Mouse (Mus musculus) MEL (cell line): ENCODE data around the gene Gpd1l. TPM values are rescaled to one million over a fixed set of nuclear protein-coding genes. Genes with fewer than 3 reads are reported as not detected.

Experiments
- DNase-seq: peaks from one replicate; pipeline ENCODE4 v3.0.0; 2011; ENCODE audit warnings: low read depth, low spot score
- H3K27ac ChIP-seq: 2 replicates; pipeline ENCODE4 v1.5.1; 2012; ENCODE audit warnings: low read depth, mild to moderate bottlenecking, control low read depth, low read length, moderate library complexity; ENCODE audit not compliant: control insufficient read depth
- H3K27me3 ChIP-seq, 2 experiments: fragments of 150-350 bp in 1 of 2; sonication (generic) in 1 of 2; 2 replicates each; pipeline ENCODE4 v1.6.1; 2012; ENCODE audit warnings: low read length in 2 of 2, mild to moderate bottlenecking in 2 of 2, improper control_type of control experiment in 1 of 2, moderate library complexity in 1 of 2; ENCODE audit not compliant: insufficient read depth in 2 of 2, control insufficient read depth in 1 of 2
- H3K36me3 ChIP-seq, 2 experiments: 2 replicates each; pipeline ENCODE4 v1.6.1; 2012 to 2014; ENCODE audit warnings: low read length in 2 of 2, improper control_type of control experiment in 1 of 2, inconsistent platforms in 1 of 2, mild to moderate bottlenecking in 1 of 2; ENCODE audit not compliant: insufficient read depth in 2 of 2, control insufficient read depth in 1 of 2
- H3K4me1 ChIP-seq, 2 experiments: fragments of 150-350 bp in 1 of 2; sonication (generic) in 1 of 2; 2 replicates each; pipeline ENCODE4 v1.6.1; 2012; ENCODE audit warnings: low read length in 2 of 2, improper control_type of control experiment in 1 of 2, mild to moderate bottlenecking in 1 of 2; ENCODE audit not compliant: insufficient read depth in 2 of 2, control insufficient read depth in 1 of 2
- H3K4me3 ChIP-seq, 2 experiments: fragments of 150-350 bp in 1 of 2; sonication (generic) in 1 of 2; 2 replicates each; pipeline ENCODE4 v1.5.1; 2012; ENCODE audit warnings: low read depth in 2 of 2, low read length in 2 of 2, mild to moderate bottlenecking in 2 of 2, moderate library complexity in 2 of 2, control low read depth in 1 of 2, improper control_type of control experiment in 1 of 2; ENCODE audit not compliant: control insufficient read depth in 1 of 2, insufficient read depth in 1 of 2
- H3K79me2 ChIP-seq: 2 replicates; pipeline ENCODE4 v1.6.1; 2012; ENCODE audit warnings: mild to moderate bottlenecking, low read length, moderate library complexity; ENCODE audit not compliant: control insufficient read depth, poor library complexity, insufficient read depth
- H3K9ac ChIP-seq: 2 replicates; pipeline ENCODE4 v1.6.1; 2012; ENCODE audit warnings: low read depth, mild to moderate bottlenecking, control low read depth, low read length, moderate library complexity; ENCODE audit not compliant: control insufficient read depth, poor library complexity, severe bottlenecking
- H3K9me3 ChIP-seq: fragments of 150-350 bp; sonication (generic); replicated peaks from 2 replicates; pipeline ENCODE4 v1.6.1; 2012; ENCODE audit warnings: mild to moderate bottlenecking, low read length, improper control_type of control experiment, moderate library complexity; ENCODE audit not compliant: insufficient read depth
- CTCF ChIP-seq, 3 experiments: IDR thresholded peaks in 2 of 3; conservative IDR thresholded peaks in 1 of 3; 2 replicates each; pipeline ENCODE4 v1.5.1; 2011 to 2012; ENCODE audit warnings: low read length in 3 of 3, low read depth in 2 of 3, mild to moderate bottlenecking in 2 of 3, improper control_type of control experiment in 1 of 3, inconsistent platforms in 1 of 3, mixed read lengths in 1 of 3, moderate library complexity in 1 of 3; ENCODE audit not compliant: control insufficient read depth in 1 of 3, insufficient read depth in 1 of 3, poor library complexity in 1 of 3, severe bottlenecking in 1 of 3
- ELF1 ChIP-seq: IDR thresholded peaks from 2 replicates; pipeline ENCODE4 v1.6.1; 2014; ENCODE audit warnings: low read depth, mild to moderate bottlenecking, inconsistent platforms, low read length, improper control_type of control experiment, moderate library complexity
- GABPA ChIP-seq: IDR thresholded peaks from 2 replicates; pipeline ENCODE4 v1.6.1; 2012; ENCODE audit warnings: low read depth, mild to moderate bottlenecking, inconsistent platforms, low read length, improper control_type of control experiment, moderate library complexity
- HCFC1 ChIP-seq: IDR thresholded peaks from 2 replicates; pipeline ENCODE4 v1.6.1; 2012; ENCODE audit warnings: low read depth, mild to moderate bottlenecking, inconsistent platforms, low read length, improper control_type of control experiment, moderate library complexity
- MAFK ChIP-seq: IDR thresholded peaks from 2 replicates; pipeline ENCODE4 v1.6.1; 2011; ENCODE audit warnings: low read depth, mild to moderate bottlenecking, low read length, improper control_type of control experiment, borderline replicate concordance
- MEF2A ChIP-seq: IDR thresholded peaks from 2 replicates; pipeline ENCODE4 v1.6.1; 2014; ENCODE audit warnings: low read depth, mild to moderate bottlenecking, inconsistent platforms, low read length, improper control_type of control experiment; ENCODE audit not compliant: poor library complexity, insufficient replicate concordance, severe bottlenecking; ENCODE audit errors: extremely low read depth
- MYC ChIP-seq: IDR thresholded peaks from 2 replicates; pipeline ENCODE4 v1.6.1; 2011; ENCODE audit warnings: low read depth, mild to moderate bottlenecking, low read length, improper control_type of control experiment, moderate library complexity
- NRF1 ChIP-seq: IDR thresholded peaks from 2 replicates; pipeline ENCODE4 v1.6.1; 2014; ENCODE audit warnings: low read depth, mild to moderate bottlenecking, inconsistent platforms, low read length, improper control_type of control experiment, moderate library complexity; ENCODE audit not compliant: poor library complexity, insufficient read depth, severe bottlenecking
- RAD21 ChIP-seq: IDR thresholded peaks from 2 replicates; pipeline ENCODE4 v1.6.1; 2011; ENCODE audit warnings: mild to moderate bottlenecking, low read depth, low read length, improper control_type of control experiment
- UBTF ChIP-seq: IDR thresholded peaks from 2 replicates; pipeline ENCODE4 v1.6.1; 2012; ENCODE audit warnings: low read depth, mild to moderate bottlenecking, inconsistent platforms, low read length, improper control_type of control experiment, moderate library complexity, borderline replicate concordance; ENCODE audit not compliant: insufficient read depth
- ZC3H11A ChIP-seq: IDR thresholded peaks from 2 replicates; pipeline ENCODE4 v1.6.1; 2012; ENCODE audit warnings: low read depth, mild to moderate bottlenecking, inconsistent platforms, low read length, improper control_type of control experiment
- ZMIZ1 ChIP-seq: IDR thresholded peaks from 2 replicates; pipeline ENCODE4 v1.6.1; 2012; ENCODE audit warnings: low read depth, mild to moderate bottlenecking, inconsistent platforms, low read length, improper control_type of control experiment, moderate library complexity
- polyA plus RNA-seq, 2 experiments: library from polyadenylated mRNA; stranded (reverse) in 1 of 2; unstranded in 1 of 2; fragments of >175 nt in 1 of 2; fragments of >200 nt in 1 of 2; gene quantifications; 2 replicates each; pipeline versions ENCODE4 v1.2.1 to v1.2.4; 2012; ENCODE audit warnings: low replicate concordance in 2 of 2, low read depth in 1 of 2; ENCODE audit not compliant: insufficient read length in 2 of 2, insufficient read depth in 1 of 2, missing spikeins in 1 of 2
- total RNA-seq: library from RNA; depleted of rRNA; stranded (reverse); fragments of 300-350 nt; gene quantifications from 2 replicates; pipeline ENCODE4 v1.2.3, GENCODE M21; 2012

The Gpd1l gene
- total and polyA plus RNA-seq, 3 experiments: not detected

DNA sequence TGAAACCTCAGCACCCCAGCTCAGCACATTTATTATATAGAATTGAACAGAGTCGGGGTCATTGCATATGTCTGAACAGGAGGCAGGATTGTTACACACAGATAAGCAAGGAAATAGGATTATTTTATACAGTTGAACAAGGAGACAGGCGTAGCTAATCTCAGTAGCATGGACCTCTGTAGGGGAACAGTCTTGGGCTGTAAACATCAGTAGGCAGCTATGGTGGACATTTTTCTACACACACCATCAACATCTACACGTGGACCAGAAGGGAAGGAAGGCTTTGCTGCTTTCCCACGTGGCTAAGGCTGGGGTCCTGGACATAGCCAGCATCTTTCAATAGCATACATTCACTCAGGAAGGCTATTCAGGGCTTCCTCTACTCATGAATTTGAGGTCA lies 37.9 kb downstream of the Gpd1l start:
- TF ChIP-seq RAD21 (no peak), GABPA (no peak), HCFC1 (no peak), ZC3H11A (no peak)
- H3K36me3 ChIP-seq: no peaks in the 10 kb centered on the region
- H3K4me3 ChIP-seq: no peak overlapping the region
- no peak for DNase-seq
- H3K9ac ChIP-seq: no peak overlapping the region
- no peaks in the 10 kb centered on the region for H3K4me1 ChIP-seq
- no peaks in the 10 kb centered on the region for H3K79me2 ChIP-seq
- H3K27me3 ChIP-seq: no peaks in the 10 kb centered on the region
- no peaks in the 10 kb centered on the region for H3K9me3 ChIP-seq
- H3K27ac ChIP-seq: no peak overlapping the region

- no peaks in the 10 kb centered on the region for H3K79me2 ChIP-seq
- no peaks in the 10 kb centered on the region for H3K36me3 ChIP-seq
- H3K9ac ChIP-seq: no peak overlapping the region
- H3K4me3 ChIP-seq: no peak overlapping the region
- no peaks in the 10 kb centered on the region for H3K27me3 ChIP-seq
- no peak overlapping the region for H3K27ac ChIP-seq
- H3K4me1 ChIP-seq: no peaks in the 10 kb centered on the region
- DNase-seq: no peak
- TF ChIP-seq UBTF: no peak
- TF ChIP-seq ELF1: no peak
- no peak for TF ChIP-seq NRF1
- TF ChIP-seq MYC: no peak
- TF ChIP-seq MEF2A: no peak
- no peak for TF ChIP-seq ZMIZ1
- no peak for TF ChIP-seq HCFC1
- no peak for TF ChIP-seq MAFK
- no peaks in the 10 kb centered on the region for H3K9me3 ChIP-seq
Observed at GRCm38 (mm10) chr9:114892974-114893373, 40.8 kb downstream of the Gpd1l start.

DNA sequence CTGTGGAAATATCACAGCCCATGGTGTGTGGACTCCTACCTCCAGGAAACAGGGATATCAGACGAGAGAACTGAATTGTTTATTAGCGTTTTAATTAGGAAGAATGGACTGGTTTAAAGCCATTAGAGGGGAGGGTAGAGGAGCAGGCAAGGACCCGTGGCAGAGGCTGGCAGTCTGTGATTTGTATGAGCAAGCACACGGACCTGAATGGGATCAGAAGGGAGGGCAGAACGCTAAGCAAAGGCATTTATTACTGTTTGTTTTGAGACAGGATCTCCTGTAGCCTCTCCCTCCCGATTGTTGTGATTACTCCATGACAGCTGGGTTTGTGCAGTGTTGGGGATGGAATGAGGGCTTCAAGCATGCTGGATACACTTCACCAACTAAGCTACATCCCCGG lies 43.4 kb downstream of the Gpd1l start:
- TF ChIP-seq CTCF (IDR thresholded peaks at IDR 0.05 in 2 of 3, conservative IDR thresholded peaks at IDR 0.05 in 1 of 3; ENCODE audit: control insufficient read depth in 1 of 3, insufficient read depth in 1 of 3, low read depth in 2 of 3, low read length in 3 of 3, poor library complexity in 1 of 3, severe bottlenecking in 1 of 3): no peak
- no peak for TF ChIP-seq MYC
- TF ChIP-seq UBTF: no peak
- TF ChIP-seq, all 39 proteins: peak for 0
- no peak for DNase-seq
- Histone ChIP-seq H3K4me3 (no peak overlapping the region), H3K27me3 (no peaks in the 10 kb centered on the region), H3K36me3 (no peaks in the 10 kb centered on the region), H3K27ac (no peak overlapping the region), H3K79me2 (no peaks in the 10 kb centered on the region), H3K4me1 (no peaks in the 10 kb centered on the region), H3K9me3 (no peaks in the 10 kb centered on the region), H3K9ac (no peak overlapping the region)
